Mouse (Mus musculus): Measurements from ENCODE around the gene Dnaic2. TPM values are rescaled to one million over a fixed set of nuclear protein-coding genes. Genes with fewer than 3 reads are reported as not detected.

The Dnaic2 gene
- not detected in 2 replicates for total RNA-seq (2017)

DNA sequence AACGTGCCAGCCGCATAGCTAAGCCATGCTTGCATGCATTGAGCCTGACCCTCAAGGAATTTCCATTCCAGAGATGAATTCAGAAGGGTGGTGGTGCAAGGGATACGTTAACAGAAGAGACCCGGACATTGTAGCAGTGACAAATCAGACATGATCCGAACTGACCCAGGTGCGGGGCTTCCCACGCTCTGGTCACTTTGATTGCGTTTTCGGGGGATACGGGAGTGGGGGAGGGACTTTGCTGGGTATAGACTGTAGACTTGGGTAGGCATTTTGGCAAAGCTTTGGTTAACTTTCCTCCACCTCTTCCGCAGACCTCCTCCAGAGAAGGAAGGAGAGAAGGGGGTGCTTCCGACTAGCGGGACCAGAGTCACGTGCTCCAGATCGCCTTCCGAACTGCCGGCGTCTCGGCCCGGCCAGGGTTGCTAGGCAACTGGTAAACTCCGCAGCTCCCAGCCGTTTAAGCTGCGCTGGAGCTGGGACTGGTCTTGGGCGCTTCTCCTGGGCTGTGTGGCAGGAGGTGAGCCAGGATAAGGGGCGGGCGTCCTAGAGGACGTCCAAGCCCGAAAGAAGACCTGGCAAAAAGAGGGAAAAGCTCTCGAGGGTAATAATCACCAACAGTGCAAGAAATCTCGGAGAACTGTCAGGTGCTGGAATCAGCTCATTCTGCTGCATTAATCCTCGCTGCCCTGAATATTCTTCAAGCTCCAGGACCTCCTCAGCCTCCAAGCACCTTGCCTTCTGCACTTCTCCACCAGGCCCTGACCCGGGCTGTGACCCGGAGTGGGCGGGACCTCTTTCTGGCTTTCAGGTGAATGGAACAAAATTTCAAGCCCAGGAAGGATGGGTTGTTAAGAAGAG lies at the start of gene Dnaic2:
TSS of gene Dnaic2 (plus strand) at position 444 of the 861 bp plus-strand sequence.
- peak; percentile 60 for ATAC-seq (replicated peaks; ENCODE audit: low read depth, poor library complexity, severe bottlenecking)

DNA sequence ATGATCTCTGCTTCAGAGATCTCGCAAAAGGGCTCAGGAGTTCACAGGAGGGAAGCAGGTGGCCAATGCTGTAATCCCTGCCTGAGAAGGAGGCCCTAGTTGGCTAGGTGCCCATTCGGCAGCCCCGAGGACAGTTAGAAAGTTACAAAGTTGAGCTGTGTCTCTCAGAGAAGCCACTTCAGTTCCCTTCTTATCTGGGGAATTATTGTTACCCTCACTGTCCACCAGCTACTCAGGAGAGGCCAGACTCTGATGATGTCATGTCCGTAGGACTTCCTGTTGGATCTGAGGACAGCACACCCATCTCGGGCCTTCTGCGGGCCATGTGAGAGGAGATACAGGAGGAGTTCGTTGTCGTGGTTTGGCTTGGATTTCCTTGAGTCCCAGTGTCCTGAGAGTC lies 47.6 kb upstream of the Dnaic2 start:
- no peak for ATAC-seq (replicated peaks; ENCODE audit: low read depth, poor library complexity, severe bottlenecking)

DNA sequence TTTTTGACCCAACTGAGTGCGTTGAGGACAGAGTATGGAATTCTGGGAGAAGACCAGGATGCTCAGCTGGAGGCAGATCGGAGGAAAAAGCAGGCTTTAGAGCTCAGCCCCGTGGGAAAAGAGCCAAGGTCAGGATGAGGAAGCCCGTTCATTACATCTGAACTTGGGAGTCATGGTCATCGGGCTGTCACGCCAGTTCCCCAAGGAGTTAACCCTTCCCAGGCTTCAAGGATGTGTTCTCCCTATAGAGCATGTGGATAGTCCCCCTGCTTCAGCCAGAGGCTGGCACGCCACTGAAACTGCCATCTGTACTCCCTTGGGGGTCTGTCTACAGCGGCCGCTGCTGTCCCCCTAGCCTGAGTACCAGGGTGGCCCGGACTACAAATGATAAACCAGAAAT lies 46.9 kb upstream of the Dnaic2 start:
- no peak for ATAC-seq (replicated peaks; ENCODE audit: low read depth, poor library complexity, severe bottlenecking)

GRCm38 (mm10) chr11:114681054-114681453 lies 46.2 kb upstream of the Dnaic2 start:
- no peak for ATAC-seq (replicated peaks; ENCODE audit: low read depth, poor library complexity, severe bottlenecking)

- no peak for ATAC-seq (replicated peaks; ENCODE audit: low read depth, poor library complexity, severe bottlenecking)
Observed at GRCm38 (mm10) chr11:114682321-114682900, 44.8 kb upstream of the Dnaic2 start.

GRCm38 (mm10) chr11:114683029-114683721 lies 44.0 kb upstream of the Dnaic2 start:
- ATAC-seq (replicated peaks; ENCODE audit: low read depth, poor library complexity, severe bottlenecking), result no peak

- ATAC-seq (replicated peaks; ENCODE audit: low read depth, poor library complexity, severe bottlenecking), result no peak; the same call in 1 of the 2 replicates
Observed at GRCm38 (mm10) chr11:114683722-114684621, 43.2 kb upstream of the Dnaic2 start.

DNA sequence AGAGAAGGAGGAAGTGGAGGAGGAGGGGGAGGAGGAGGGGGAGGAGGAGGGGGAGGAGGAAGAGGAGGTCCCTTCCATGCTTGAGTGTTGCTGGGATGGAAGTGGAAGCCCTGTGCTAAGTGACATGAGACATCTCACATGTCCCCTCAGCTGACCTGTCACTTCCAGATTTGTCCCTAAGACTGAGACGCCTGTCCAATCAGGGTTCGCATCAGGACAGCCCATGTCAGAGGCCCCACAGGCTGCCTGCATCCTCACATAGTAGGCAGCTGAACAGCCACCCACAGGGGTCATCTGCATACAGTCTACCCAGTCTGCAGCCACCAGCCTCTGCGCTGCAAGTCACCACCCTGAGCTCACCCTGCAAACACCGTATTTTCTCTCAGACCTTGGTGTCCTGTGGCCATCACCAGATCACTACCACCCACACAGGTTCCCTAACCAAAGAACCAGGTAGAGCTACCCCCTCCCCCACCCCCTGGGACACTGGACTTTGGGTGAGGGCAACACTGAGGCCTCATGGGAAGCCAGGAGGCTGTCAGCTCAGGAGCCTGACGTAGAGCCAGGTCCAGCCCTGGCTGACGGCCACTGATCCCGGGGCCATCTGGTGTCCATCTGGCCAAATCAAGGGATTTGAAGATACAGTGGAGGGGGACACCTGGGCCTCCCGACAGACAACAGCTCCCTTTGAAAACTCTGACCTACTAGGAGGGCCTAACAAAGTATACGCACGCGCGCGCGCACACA lies 42.4 kb upstream of the Dnaic2 start:
- ATAC-seq (replicated peaks; ENCODE audit: low read depth, poor library complexity, severe bottlenecking), result no peak

- ATAC-seq (replicated peaks; ENCODE audit: low read depth, poor library complexity, severe bottlenecking), result no peak
Observed at GRCm38 (mm10) chr11:114685526-114686040, 41.6 kb upstream of the Dnaic2 start.

DNA sequence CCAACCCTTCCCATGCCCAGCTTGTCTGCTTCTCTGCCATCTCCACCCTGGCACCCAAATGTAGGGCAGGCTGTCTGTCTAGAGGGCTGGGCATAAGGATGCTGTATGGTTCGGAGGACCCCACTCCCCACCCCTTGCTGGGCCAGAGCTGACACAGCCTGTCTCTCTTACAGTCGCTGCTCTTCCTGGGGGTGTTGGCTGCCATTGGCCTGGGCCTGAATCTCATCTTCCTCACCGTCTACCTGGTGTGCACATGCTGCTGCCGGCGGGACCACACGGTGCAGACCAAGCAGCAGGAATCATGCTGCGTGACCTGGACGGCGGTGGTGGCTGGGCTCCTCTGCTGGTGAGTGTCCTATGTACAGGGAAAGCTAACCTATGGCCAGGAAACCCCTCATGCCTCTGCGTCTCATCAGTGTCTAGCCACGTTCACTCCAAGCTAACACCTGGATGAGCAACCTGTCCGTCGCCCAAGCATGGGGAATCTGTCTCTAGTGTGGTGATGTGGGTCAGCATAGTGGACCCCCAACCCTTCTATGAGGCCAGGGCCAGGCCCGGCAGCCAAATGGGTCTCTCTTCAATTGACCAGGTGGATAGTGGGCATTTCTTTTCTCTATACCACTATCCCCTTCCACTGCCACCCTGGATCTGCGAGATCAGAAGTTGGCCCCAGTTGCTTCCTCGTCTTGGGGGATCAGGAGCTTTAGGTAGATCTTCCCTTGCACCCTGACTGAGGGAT lies 40.8 kb upstream of the Dnaic2 start:
- 0 out of 2 replicates have a peak, but pooled peaks have one; percentile 33 for ATAC-seq (replicated peaks; ENCODE audit: low read depth, poor library complexity, severe bottlenecking)

DNA sequence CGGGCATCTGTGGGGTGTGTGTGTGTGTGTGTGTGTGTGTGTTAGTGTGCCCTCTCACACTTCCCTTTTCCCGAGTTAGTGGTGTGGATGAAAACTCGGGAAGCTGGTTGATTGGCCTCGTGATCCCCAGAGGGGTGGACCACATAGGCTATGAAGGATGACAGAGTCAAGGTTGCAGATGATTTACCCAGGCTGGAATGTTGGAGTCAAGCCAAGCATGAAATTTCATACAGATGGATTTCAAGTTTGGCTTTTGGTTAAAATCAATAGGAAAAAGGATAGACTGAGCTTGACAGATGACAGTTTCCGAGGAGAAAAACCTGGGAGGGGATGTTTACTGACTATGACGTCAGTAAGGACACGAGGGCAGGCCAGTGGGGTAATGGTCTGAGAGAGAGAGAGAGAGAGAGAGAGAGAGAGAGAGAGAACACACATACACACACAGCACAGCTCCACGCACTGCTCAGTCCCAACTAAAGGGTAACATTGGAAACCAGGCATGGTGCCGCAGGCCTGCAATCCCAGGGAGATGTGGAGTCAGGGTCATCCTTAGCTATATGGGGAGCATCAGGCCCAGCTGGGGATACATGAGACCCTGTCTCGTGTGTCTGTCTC lies 39.5 kb upstream of the Dnaic2 start:
- no peak for ATAC-seq (replicated peaks; ENCODE audit: low read depth, poor library complexity, severe bottlenecking)

DNA sequence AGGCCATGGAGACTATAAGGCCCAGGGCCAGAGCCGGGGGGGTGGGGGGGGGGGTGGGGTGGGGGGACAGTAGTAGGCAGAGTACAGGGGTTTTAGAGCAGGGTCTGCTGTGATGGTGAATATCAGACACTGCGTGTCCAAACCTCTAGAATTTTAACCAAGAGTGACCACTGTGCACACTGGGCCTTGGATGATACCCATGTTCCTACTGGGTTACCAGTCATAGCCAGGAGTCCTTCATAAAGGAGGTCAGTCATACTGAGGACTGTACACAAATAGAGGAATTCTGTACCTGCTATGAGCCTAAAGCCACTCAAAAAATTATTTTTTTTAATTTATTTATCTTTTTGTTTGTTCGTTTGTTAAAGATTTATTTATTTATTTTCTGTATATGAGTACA lies 38.5 kb upstream of the Dnaic2 start:
- no peak for ATAC-seq (replicated peaks; ENCODE audit: low read depth, poor library complexity, severe bottlenecking)

- no peak for ATAC-seq (replicated peaks; ENCODE audit: low read depth, poor library complexity, severe bottlenecking)
Observed at GRCm38 (mm10) chr11:114690192-114690591, 37.0 kb upstream of the Dnaic2 start.

GRCm38 (mm10) chr11:114691454-114692182 lies 35.6 kb upstream of the Dnaic2 start:
- ATAC-seq (replicated peaks; ENCODE audit: low read depth, poor library complexity, severe bottlenecking), result no peak

- ATAC-seq (replicated peaks; ENCODE audit: low read depth, poor library complexity, severe bottlenecking), result no peak
Observed at GRCm38 (mm10) chr11:114692601-114693000, 34.6 kb upstream of the Dnaic2 start.

GRCm38 (mm10) chr11:114693456-114693855 lies 33.8 kb upstream of the Dnaic2 start:
- no peak for ATAC-seq (replicated peaks; ENCODE audit: low read depth, poor library complexity, severe bottlenecking)

- ATAC-seq (replicated peaks; ENCODE audit: low read depth, poor library complexity, severe bottlenecking), result no peak
Observed at GRCm38 (mm10) chr11:114694451-114694850, 32.8 kb upstream of the Dnaic2 start.

Data from common myeloid progenitor, adult 5-6 weeks (primary cell).